Mouse (Mus musculus): ENCODE data around the gene Jund.

DNA sequence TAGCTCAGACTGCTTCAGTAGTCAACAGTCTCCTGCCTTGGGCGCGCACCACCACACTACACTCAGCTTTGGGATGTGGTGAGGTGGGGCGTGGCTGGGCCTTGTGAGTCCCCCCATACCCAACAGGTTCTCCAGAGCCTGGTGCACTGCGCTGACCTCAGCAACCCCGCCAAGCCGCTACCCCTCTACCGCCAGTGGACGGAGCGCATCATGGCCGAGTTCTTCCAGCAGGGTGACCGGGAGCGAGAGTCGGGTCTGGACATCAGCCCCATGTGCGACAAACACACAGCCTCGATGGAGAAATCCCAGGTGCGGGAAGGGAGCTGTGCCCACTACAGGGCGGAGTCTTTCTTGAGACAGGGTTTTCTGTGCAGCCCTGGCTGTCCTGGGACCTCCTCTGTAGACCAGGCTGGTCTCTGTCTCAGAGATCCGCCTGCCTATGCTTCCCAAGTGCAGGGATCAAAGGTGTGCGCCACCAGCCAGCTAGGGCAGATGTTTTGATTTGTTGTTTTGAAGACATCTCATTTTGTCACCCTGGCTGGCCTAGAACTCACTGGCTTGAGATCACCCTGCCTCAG lies 50.4 kb downstream of the Jund start:
- no peak for TF ChIP-seq GATA1 (IDR thresholded peaks at IDR 0.05; ENCODE audit: low read length)
- no peak for TF ChIP-seq TAL1 (IDR thresholded peaks at IDR 0.05; ENCODE audit: low read length)
